Mouse (Mus musculus) urinary bladder, adult 2 months (tissue): ENCODE measurements around the gene Gon4l. TPM values are rescaled to one million over a fixed set of nuclear protein-coding genes. Genes with fewer than 3 reads are reported as not detected.

ENCODE experiments used
- polyA plus RNA-seq: library from polyadenylated mRNA; depleted of rRNA; stranded (reverse); fragments of >200 nt; gene quantifications from 2 replicates; pipeline ENCODE4 v1.2.3, GENCODE M21; 2012; rRNA removed

Gene Gon4l
- polyA plus RNA-seq, 1 experiment: 15.2 TPM

Other genes with a start within 250 kb of the Gon4l start
- 47.7 and 57.3 TPM in 2 replicates for gene Arhgef2, start 229.3 kb upstream of the Gon4l start, polyA plus RNA-seq
- gene Rxfp4, start 182.1 kb upstream of the Gon4l start, polyA plus RNA-seq: not detected in 2 replicates
- gene Khdc4, start 149.4 kb upstream of the Gon4l start, polyA plus RNA-seq: 76.3 and 121 TPM in 2 replicates
- gene Rit1, start 118.4 kb upstream of the Gon4l start, polyA plus RNA-seq: 81.4 and 89.3 TPM in 2 replicates
- gene Syt11, start 60.1 kb upstream of the Gon4l start, polyA plus RNA-seq: 9.7 and 11.3 TPM in 2 replicates
- gene Msto1, start 78.8 kb downstream of the Gon4l start, polyA plus RNA-seq: 28.3 and 32.8 TPM in 2 replicates
- 20.0 and 23.8 TPM in 2 replicates for gene Ash1l, start 115.4 kb downstream of the Gon4l start, polyA plus RNA-seq
- gene Dap3, start 116.0 kb downstream of the Gon4l start, polyA plus RNA-seq: 111 and 117 TPM in 2 replicates